Mouse (Mus musculus): ENCODE measurements around the gene Shroom3. TPM values are rescaled to one million over a fixed set of nuclear protein-coding genes. Genes with fewer than 3 reads are reported as not detected.

Shroom3 gene
- polyA plus RNA-seq, 1 experiment from 2014 or later, result 5.6 TPM

GRCm38 (mm10) chr5:92834513-92834912, 151.3 kb downstream of the Shroom3 start:
- no peak overlapping the region for H3K4me2 ChIP-seq
- H3K27me3 ChIP-seq (ENCODE audit: insufficient read depth, low read length), result no peaks in the 10 kb centered on the region
- no peaks in the 10 kb centered on the region for H3K4me1 ChIP-seq (ENCODE audit: insufficient read depth)
- no peak for DNase-seq
- no peak overlapping the region for H3K27ac ChIP-seq (ENCODE audit: low read depth)
- TF ChIP-seq CTCF (IDR thresholded peaks at IDR 0.05; ENCODE audit: low read depth), result no peak
- no peaks in the 10 kb centered on the region for H3K9me3 ChIP-seq (ENCODE audit: low read depth, low read length)
- no peak overlapping the region for H3K4me3 ChIP-seq (ENCODE audit: low read depth, low read length)
- 38% methylated on average over 7 of the region's 7 CpGs for WGBS
- H3K9ac ChIP-seq, result no peak overlapping the region
- ATAC-seq (ENCODE audit: insufficient read depth), result no peak
- no peaks in the 10 kb centered on the region for H3K36me3 ChIP-seq (ENCODE audit: insufficient read depth)

DNA sequence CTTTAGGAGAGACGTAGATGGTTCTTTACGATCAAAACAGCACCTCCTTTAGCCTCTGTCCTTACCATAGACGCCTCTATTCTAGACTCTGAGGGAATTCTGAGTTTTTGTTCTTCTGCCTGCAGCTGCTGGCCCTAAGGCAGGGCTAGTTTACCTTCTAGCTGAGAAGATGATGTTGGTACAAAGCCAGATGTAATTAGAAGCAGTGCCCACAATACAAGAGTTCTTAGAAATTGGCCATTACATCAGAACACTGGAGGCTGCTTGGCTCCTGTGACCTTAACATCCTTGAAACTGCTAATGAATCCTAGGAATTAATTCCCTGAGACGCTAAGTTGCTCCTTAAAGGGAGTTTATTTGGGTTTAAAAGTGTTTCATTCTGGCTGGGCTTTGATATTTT, 154.1 kb downstream of the Shroom3 start:
- no peak overlapping the region for H3K4me3 ChIP-seq (ENCODE audit: low read depth, low read length)
- TF ChIP-seq CTCF (IDR thresholded peaks at IDR 0.05; ENCODE audit: low read depth), result no peak
- no peak overlapping the region for H3K27ac ChIP-seq (ENCODE audit: low read depth)
- no peak overlapping the region for H3K4me2 ChIP-seq
- no peak for DNase-seq
- no peak overlapping the region for H3K9ac ChIP-seq
- H3K36me3 ChIP-seq (ENCODE audit: insufficient read depth), result no peaks in the 10 kb centered on the region
- H3K9me3 ChIP-seq (ENCODE audit: low read depth, low read length), result no peaks in the 10 kb centered on the region
- no peak for ATAC-seq (ENCODE audit: insufficient read depth)
- H3K4me1 ChIP-seq (ENCODE audit: insufficient read depth), result peaks cover 11% of the 10 kb centered on the region; the same call in 1 of the 2 replicates
- WGBS, result 82% methylated on average over 4 of the region's 4 CpGs
- H3K27me3 ChIP-seq (ENCODE audit: insufficient read depth, low read length), result no peaks in the 10 kb centered on the region

- H3K4me1 ChIP-seq (ENCODE audit: insufficient read depth), result peaks cover 18% of the 10 kb centered on the region; the same call in 1 of the 2 replicates
- H3K27me3 ChIP-seq (ENCODE audit: insufficient read depth, low read length), result no peaks in the 10 kb centered on the region
- no peak overlapping the region for H3K27ac ChIP-seq (ENCODE audit: low read depth)
- H3K9me3 ChIP-seq (ENCODE audit: low read depth, low read length), result no peaks in the 10 kb centered on the region
- H3K4me3 ChIP-seq (ENCODE audit: low read depth, low read length), result no peak overlapping the region
- no peaks in the 10 kb centered on the region for H3K36me3 ChIP-seq (ENCODE audit: insufficient read depth)
- no peak for ATAC-seq (ENCODE audit: insufficient read depth)
- 79% methylated on average over 9 of the region's 9 CpGs for WGBS
- TF ChIP-seq CTCF (IDR thresholded peaks at IDR 0.05; ENCODE audit: low read depth), result no peak
- H3K9ac ChIP-seq, result no peak overlapping the region
- H3K4me2 ChIP-seq, result no peak overlapping the region
- DNase-seq, result no peak
Measured at GRCm38 (mm10) chr5:92838351-92838784, 155.1 kb downstream of the Shroom3 start.

DNA sequence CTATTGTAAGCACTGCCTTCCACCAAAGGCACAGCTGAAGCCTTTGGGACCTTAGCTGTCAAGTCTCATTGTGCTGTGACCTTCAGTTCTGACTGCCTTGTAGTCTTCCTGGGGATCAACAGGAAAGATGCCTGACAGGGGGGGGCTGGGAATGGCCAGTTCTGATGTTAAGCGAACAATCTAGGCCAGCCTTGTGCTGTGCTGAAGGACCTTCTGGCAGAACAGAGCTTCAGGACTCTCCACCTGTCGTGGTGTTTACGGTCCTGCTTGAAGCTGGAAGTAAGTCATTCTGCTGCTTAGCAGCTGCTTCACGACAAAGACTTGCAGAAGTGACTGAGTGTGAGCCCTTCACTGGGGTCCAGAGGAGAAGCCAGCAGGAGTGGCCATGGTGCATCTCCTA, 156.1 kb downstream of the Shroom3 start:
- H3K27ac ChIP-seq (ENCODE audit: low read depth), result no peak overlapping the region
- 57% methylated on average over 4 of the region's 4 CpGs for WGBS
- no peaks in the 10 kb centered on the region for H3K36me3 ChIP-seq (ENCODE audit: insufficient read depth)
- H3K9me3 ChIP-seq (ENCODE audit: low read depth, low read length), result no peaks in the 10 kb centered on the region
- H3K4me3 ChIP-seq (ENCODE audit: low read depth, low read length), result no peak overlapping the region
- no peak for TF ChIP-seq CTCF (IDR thresholded peaks at IDR 0.05; ENCODE audit: low read depth)
- no peak for ATAC-seq (ENCODE audit: insufficient read depth)
- H3K4me1 ChIP-seq (ENCODE audit: insufficient read depth), result peaks cover 18% of the 10 kb centered on the region; the same call in 1 of the 2 replicates
- H3K9ac ChIP-seq, result no peak overlapping the region
- DNase-seq, result no peak
- H3K4me2 ChIP-seq, result no peak overlapping the region
- no peaks in the 10 kb centered on the region for H3K27me3 ChIP-seq (ENCODE audit: insufficient read depth, low read length)

GRCm38 (mm10) chr5:92841474-92841873, 158.2 kb downstream of the Shroom3 start:
- DNase-seq (peak; percentile 81), ATAC-seq (ENCODE audit: insufficient read depth) (peak; percentile 86)
- peak overlapping the region; percentile 39; the same call in 1 of the 2 replicates for H3K27ac ChIP-seq (ENCODE audit: low read depth)

DNA sequence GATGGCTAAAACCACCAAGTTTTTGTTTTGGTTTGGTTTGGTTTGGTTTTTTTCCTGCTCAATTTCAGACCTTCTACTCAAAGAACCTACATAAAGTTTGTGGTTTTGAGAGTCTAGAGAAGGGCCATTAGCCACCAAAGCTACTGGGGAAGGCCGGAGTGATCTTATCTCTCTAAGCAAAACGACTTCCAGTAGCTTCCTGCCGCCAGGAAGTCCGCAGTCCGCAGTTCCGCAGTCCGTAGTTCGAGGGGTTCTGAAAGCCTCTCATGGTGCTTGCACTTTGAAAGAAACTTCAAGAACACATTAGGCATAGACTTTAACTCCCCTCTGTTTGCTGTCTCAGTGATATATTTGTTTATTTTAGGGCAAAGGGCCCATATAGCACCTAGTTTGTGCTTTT, 159.2 kb downstream of the Shroom3 start:
- ATAC-seq (ENCODE audit: insufficient read depth) (no peak), DNase-seq (peak; percentile 57)
- Histone ChIP-seq H3K4me1 (ENCODE audit: insufficient read depth) (peaks cover 18% of the 10 kb centered on the region; the same call in 1 of the 2 replicates), H3K9ac (no peak overlapping the region), H3K27me3 (ENCODE audit: insufficient read depth, low read length) (no peaks in the 10 kb centered on the region), H3K4me3 (ENCODE audit: low read depth, low read length) (no peak overlapping the region), H3K36me3 (ENCODE audit: insufficient read depth) (no peaks in the 10 kb centered on the region), H3K9me3 (ENCODE audit: low read depth, low read length) (no peaks in the 10 kb centered on the region), H3K27ac (ENCODE audit: low read depth) (peak overlapping the region; percentile 47; the same call in 1 of the 2 replicates), H3K4me2 (0 out of 2 replicates have a peak overlapping the region, but pooled peaks have one; percentile 15)
- no peak for TF ChIP-seq CTCF (IDR thresholded peaks at IDR 0.05; ENCODE audit: low read depth)
- 4% methylated on average over 8 of the region's 8 CpGs for WGBS

More at GRCm38 (mm10) chr5:92841474-92841873, 158.2 kb downstream of the Shroom3 start:
- H3K27me3 ChIP-seq (ENCODE audit: insufficient read depth, low read length), result no peaks in the 10 kb centered on the region
- H3K4me1 ChIP-seq (ENCODE audit: insufficient read depth), result peaks cover 18% of the 10 kb centered on the region; the same call in 1 of the 2 replicates
- H3K36me3 ChIP-seq (ENCODE audit: insufficient read depth), result no peaks in the 10 kb centered on the region
- WGBS, result 28% methylated on average over 5 of the region's 5 CpGs
- no peak for TF ChIP-seq CTCF (IDR thresholded peaks at IDR 0.05; ENCODE audit: low read depth)
- H3K9ac ChIP-seq, result no peak overlapping the region
- no peaks in the 10 kb centered on the region for H3K9me3 ChIP-seq (ENCODE audit: low read depth, low read length)
- H3K4me3 ChIP-seq (ENCODE audit: low read depth, low read length), result no peak overlapping the region
- no peak overlapping the region for H3K4me2 ChIP-seq

DNA sequence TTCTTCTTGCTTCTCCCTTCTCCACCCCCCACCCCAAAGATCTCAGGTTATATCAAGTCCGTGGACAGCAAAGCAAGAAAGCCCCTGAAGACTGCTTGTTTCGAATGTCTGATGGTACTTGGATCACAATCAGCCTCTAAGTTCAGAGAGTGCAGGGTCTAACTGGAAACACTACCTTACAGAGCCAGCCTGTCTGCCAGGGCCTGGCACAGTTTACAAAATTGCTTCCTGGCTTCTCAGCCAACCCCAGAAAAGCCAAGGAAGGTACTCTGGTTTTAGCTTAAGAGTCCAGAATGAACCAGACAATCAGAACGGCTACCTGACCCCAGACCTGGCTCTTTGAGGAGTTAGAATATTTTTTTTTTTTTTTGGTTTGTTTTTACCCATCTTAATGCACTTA, 159.6 kb downstream of the Shroom3 start:
- H3K4me1 ChIP-seq (ENCODE audit: insufficient read depth), result peaks cover 18% of the 10 kb centered on the region; the same call in 1 of the 2 replicates
- no peak for TF ChIP-seq CTCF (IDR thresholded peaks at IDR 0.05; ENCODE audit: low read depth)
- ATAC-seq (ENCODE audit: insufficient read depth) (no peak), DNase-seq (no peak)
- no peaks in the 10 kb centered on the region for H3K36me3 ChIP-seq (ENCODE audit: insufficient read depth)
- 0 out of 2 replicates have a peak overlapping the region, but pooled peaks have one; percentile 15 for H3K4me2 ChIP-seq
- H3K9me3 ChIP-seq (ENCODE audit: low read depth, low read length), result no peaks in the 10 kb centered on the region
- no peak overlapping the region for H3K9ac ChIP-seq
- WGBS, result 33% methylated on average over 3 of the region's 3 CpGs
- no peak overlapping the region for H3K4me3 ChIP-seq (ENCODE audit: low read depth, low read length)
- peak overlapping the region; percentile 47; the same call in 1 of the 2 replicates for H3K27ac ChIP-seq (ENCODE audit: low read depth)
- H3K27me3 ChIP-seq (ENCODE audit: insufficient read depth, low read length), result no peaks in the 10 kb centered on the region
